Mouse (Mus musculus) thymus, postnatal 14 days (tissue): ENCODE measurements around the gene Syne1.
A peak's percentile ranks its signal among the peaks of the same experiment; 100 is the strongest.

ENCODE experiments used
- DNase-seq: peaks from one replicate; pipeline ENCODE4 v3.0.0; 2021

The Syne1 gene

GRCm38 (mm10) chr10:5551382-5551781 lies at the start of gene Syne1:
Gene Syne1 (minus strand): TSS chr10:5551482.
- DNase-seq: no peak

GRCm38 (mm10) chr10:5600123-5600522 lies 48.8 kb upstream of the Syne1 start:
- peak; percentile 56 for DNase-seq

DNA sequence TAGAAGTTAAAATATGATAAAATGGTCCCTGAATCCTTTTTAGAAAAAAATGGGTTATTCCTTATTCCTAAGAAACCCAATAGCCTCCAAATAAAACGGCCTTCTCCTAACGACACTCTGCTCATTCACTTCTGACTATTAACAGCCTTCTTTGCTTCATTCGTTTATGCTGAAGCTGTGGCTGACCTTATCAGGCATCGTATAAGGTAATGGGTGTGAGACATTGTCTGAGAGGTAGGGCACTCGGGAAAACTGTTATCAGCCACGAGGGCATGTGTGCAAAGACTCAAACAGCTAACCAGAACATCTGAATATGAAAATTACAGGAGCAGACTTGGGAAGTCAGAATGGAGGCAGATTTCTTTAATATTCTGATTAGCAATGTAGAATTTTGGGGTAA lies 45.3 kb upstream of the Syne1 start:
- no peak for DNase-seq

GRCm38 (mm10) chr10:5594457-5594856 lies 43.2 kb upstream of the Syne1 start:
- no peak for DNase-seq

DNA sequence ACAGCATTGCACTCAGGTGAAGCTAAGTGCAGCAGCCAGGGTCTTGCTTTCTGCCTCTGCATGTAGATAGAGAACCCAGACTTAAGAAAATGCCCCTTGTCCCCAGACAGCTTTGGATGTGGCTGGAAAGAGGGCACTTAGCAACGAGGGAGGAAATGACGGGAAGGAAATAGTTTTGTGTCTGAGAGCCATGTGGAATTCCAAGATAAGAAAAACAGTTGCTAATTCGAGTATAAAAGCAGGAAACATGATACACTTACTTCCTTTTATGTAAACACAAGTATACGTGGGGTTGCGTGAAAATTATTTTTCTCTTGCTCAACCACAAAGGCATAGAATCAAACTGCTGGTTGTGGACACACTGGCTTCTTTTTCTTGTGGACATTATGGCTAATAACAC lies 42.2 kb upstream of the Syne1 start, which contains the start of gene Myct1:
Myct1 (plus strand) TSS at position 312 of the 400 bp plus-strand sequence.
- no peak for DNase-seq

- DNase-seq: no peak
Observed at GRCm38 (mm10) chr10:5591996-5592395, 40.7 kb upstream of the Syne1 start.

DNA sequence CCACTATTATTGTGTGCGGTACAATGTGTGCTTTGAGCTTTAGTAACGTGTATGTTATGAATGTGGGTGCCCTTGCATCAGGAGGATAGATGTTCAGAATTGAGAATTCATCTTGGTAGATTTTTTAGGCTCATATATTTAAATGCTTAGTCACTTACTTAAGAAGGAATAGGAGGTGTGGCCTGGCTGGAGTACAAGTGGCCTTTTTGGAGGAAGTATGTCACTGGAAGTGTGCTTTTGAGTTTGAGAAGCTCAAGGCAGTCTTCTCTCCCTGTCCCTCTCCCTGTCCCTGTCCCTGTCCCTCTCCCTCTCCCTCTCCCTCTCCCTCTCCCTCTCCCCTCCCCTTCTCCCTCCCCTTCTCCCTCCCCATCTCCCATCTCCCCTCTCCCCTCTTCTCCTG lies 39.8 kb upstream of the Syne1 start:
- no peak for DNase-seq

- peak; percentile 22 for DNase-seq
Observed at GRCm38 (mm10) chr10:5573328-5573727, 22.0 kb upstream of the Syne1 start.

DNA sequence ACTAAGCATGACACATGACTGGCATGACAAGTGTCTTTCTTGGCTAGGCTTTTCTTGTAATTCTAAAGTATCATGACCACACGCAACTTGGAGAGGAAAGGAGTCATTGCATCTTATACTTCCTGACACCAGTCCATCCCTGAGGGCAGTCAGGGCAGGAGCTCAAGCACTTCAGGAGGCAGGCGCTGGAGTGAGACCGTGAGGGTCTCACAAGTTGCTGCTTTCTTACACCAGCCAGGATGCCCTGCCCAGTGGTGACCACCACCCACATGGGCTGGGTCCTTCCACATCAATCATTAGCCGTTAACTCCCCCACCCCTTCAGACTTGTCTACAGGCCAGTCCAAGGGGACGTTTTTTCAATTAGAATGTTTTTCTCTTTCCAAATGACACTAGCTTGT lies 20.1 kb upstream of the Syne1 start:
- no peak for DNase-seq

DNA sequence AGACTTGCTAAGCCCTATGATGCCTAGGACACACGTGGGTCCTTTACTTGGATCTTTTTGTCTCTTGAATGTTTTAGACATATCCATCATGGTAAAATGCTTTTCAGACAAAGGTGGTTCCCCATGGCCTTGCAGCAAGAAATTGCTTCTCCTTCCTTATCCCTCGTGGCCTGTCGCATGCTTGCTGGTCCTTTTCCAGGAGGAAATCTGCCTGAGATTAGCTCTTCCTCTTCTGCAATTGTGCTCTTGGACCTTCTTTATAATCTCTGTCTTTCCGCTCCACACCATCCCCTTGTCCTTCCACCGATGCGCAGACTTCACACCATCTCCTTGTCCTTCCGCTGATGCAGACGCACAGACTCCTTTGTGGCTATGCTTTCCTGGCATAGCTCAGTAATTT lies 18.8 kb upstream of the Syne1 start:
- no peak for DNase-seq

- no peak for DNase-seq
Observed at GRCm38 (mm10) chr10:5568991-5569390, 17.7 kb upstream of the Syne1 start.

- no peak for DNase-seq
Observed at GRCm38 (mm10) chr10:5561706-5562105, 10.4 kb upstream of the Syne1 start.

DNA sequence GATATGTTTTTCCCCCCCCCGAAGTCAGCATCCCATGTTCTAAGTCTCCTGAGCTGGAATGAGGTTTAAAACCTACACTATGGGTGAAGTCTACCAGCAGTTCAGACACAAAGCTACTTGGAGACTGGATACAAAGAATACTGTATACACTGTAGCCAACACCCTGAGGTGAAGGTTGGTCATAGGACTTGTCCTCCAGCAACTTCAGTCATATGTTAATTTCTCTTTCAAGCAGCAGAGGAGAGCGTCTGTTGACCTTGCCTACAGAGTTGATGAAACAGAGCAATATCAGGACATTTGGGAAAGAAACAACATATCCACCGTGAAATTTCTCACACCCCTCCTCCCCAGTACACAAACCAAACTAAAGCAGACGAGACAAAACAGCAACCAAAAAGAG lies 9.2 kb upstream of the Syne1 start:
- DNase-seq: no peak

- no peak for DNase-seq
Observed at GRCm38 (mm10) chr10:5558808-5559207, 7.5 kb upstream of the Syne1 start.

DNA sequence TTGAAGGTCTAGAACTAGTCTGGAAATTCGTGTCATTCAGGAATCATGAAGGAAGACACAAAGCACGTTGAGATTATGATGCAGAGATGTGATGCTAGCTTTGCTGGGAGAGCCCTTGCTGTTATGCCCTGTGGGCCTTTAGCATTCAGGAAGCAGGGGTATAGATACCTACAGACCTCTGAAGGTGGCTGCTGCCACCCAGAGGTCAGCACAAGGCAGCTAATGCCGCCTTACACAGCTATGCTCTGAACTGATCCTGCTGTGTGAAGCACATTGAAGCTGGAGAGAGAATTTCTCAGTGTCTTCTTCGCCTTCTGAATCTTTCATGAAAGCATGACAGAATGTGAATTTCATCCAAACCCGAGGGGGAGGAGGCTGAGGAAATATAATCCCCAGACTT lies 3.7 kb upstream of the Syne1 start:
- peak; percentile 6 for DNase-seq

GRCm38 (mm10) chr10:5550168-5551021 lies 887 bp downstream of the Syne1 start:
- peak; percentile 70 for DNase-seq

DNA sequence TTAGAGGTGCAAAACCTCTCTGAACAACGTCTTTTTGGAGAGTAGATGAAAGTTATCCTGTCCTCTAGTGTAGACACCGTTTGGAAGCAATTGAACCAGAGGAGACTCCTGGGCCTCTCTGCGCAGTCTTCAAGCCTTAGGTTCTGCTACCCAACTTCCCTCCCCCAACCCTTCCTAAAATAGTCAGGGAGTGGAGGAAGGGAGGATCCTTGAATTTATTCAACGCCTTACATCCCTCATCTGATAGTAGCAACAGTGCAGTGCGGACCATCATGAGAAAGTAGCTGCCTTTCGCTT lies 1.5 kb downstream of the Syne1 start:
- DNase-seq: no peak

DNA sequence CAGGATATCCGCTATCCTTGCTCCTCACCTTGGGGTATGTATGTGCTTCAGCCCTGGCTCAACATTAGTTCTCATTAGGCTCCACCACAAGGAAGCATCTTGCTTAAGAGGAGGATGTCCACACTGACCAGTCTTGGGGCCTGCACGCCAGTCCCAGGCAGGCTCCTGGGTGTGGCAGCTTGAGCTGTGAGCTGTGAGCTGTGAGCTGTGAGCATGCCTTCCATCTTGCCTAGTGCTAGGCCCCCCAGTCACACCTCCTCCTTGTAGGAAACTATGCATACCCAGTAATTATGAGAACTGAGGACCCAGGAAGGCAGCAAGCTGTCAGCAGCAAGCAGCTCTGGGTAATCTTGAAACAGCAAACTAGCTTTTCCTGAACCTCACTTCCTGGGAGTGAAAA lies 2.6 kb downstream of the Syne1 start:
- no peak for DNase-seq

DNA sequence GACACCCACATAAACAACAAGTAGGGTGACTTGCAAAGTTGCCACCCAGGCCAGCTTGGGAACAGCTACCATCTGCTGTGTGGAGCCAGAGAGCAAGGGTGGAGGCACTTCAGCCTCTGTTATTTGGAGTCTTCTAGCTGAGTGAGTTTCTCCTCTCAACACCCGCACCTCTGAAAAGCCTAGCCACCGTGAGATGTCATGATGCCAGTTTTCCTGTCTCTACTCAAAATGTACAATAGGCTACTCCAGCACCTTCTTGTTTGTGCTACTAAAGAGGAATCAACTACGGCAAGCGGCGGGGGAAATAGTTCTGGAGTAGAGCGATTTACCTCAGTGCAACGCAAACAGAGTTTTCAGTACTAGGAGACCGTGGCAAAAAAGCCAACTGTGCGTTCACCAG lies 3.5 kb downstream of the Syne1 start:
- DNase-seq: no peak

DNA sequence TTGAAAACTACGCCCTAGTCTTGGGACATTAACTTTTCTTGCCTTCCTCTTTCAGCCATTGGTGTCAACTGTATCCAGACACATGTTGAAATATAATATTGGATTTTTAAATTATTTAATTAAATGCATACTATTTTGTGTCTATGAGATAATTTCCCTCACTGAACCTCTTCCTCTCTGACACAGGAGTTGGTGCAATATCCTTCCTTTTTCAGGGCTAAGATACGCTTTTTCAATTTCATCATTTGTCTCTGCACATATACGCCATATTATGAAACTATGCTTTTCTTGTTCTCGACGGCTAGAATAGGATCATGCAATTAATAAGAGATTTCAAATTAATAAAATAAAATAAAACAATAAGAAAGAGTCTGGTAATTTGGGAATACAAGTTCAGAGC lies 4.9 kb downstream of the Syne1 start:
- DNase-seq: no peak

DNA sequence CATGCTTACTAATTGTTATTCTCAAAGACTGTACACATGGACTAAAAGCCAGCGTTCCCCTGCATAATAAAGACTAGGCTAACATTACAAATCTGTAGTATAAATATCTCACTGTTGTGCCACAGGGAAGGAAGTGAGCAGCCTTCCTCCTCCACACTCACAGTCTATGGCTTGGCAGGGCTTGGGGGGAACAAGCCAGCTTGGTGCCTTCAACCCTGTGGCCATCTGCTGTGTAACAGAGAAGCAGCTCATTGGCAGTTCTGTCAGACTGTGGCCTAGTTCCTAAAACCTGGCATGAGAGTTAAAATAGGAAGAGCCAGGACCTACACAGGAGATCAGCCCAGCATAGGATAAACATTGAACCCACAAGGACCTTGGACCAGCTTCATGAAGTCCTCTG lies 23.0 kb downstream of the Syne1 start:
- DNase-seq: no peak

DNA sequence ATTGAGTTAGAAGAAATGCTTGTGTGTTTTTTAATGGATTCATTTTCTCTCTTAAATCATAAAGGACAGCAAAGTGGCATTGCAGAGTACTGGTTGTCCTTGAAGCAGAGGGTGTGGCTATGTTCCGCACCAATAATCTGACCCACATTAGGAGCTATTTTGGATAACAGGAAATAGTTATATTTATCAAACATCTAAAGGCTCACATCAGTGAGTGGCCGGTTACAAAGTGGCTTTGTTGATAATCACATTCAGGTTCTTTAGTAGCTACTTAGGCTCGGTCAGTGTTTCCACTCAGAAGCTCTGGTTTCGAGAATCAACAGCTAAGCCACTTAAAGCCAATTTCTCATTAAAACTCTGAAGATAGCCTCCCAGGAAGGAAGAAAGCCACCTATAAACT lies 23.6 kb downstream of the Syne1 start:
- DNase-seq: no peak

- no peak for DNase-seq
Observed at GRCm38 (mm10) chr10:5522904-5523303, 28.4 kb downstream of the Syne1 start.

GRCm38 (mm10) chr10:5522276-5522675 lies 29.0 kb downstream of the Syne1 start:
- no peak for DNase-seq

DNA sequence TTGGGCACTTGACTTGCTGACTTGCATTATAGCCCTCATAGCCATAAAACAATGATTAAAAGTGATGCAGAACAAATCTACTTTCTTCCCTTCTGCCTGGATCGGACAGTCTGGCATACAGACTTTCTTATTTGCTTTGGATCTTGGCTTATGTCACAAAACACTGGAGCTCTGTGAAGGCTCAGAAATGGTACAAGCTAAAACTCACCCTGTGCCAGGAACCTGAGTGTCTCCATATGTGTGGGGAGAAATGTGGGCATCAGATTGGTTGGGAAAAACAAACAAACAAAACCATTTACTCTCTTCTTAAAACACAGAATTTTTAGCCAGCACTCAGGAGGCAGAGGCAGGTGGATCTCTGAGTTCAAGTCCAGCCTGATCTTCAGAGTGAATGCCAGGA lies 30.6 kb downstream of the Syne1 start:
- no peak for DNase-seq
